Mouse (Mus musculus) lung, embryonic 14.5 days (tissue): ENCODE measurements around the gene Dnmbp. TPM values are rescaled to one million over a fixed set of nuclear protein-coding genes. Genes with fewer than 3 reads are reported as not detected.

ENCODE experiments used
- ATAC-seq: fragments of 200-750 bp; cut with Nextera tagmentation; 2 replicates; pipeline ENCODE4 v1.8.0; 2017; ENCODE audit warnings: mild to moderate bottlenecking, moderate TSS enrichment, moderate library complexity; ENCODE audit not compliant: insufficient read depth
- DNase-seq: peaks from one replicate; pipeline ENCODE4 v3.0.0-alpha.2; 2015
- H3K27ac ChIP-seq: fragments of 300-500 bp; sonication (generic); 2 replicates; pipeline ENCODE4 v1.5.1; 2014; ENCODE audit warnings: low read depth, mild to moderate bottlenecking, moderate library complexity
- H3K27me3 ChIP-seq: fragments of 300-500 bp; sonication (generic); 2 replicates; pipeline ENCODE4 v1.6.1; 2014; ENCODE audit warnings: low read length, control low read depth; ENCODE audit not compliant: insufficient read depth
- H3K36me3 ChIP-seq: fragments of 300-500 bp; sonication (generic); 2 replicates; pipeline ENCODE4 v1.6.1; 2014; ENCODE audit warnings: control low read depth; ENCODE audit not compliant: insufficient read depth
- H3K4me1 ChIP-seq: fragments of 300-500 bp; sonication (generic); 2 replicates; pipeline ENCODE4 v1.6.1; 2014; ENCODE audit warnings: antibody characterized with exemption, control low read depth; ENCODE audit not compliant: insufficient read depth
- H3K4me2 ChIP-seq: fragments of 300-500 bp; sonication (generic); 2 replicates; pipeline ENCODE4 v1.6.1; 2014; ENCODE audit warnings: mild to moderate bottlenecking
- H3K4me3 ChIP-seq: fragments of 300-500 bp; sonication (generic); 2 replicates; pipeline ENCODE4 v1.5.1; 2014; ENCODE audit warnings: low read depth, low read length
- H3K9ac ChIP-seq: fragments of 300-500 bp; sonication (generic); 2 replicates; pipeline ENCODE4 v1.6.1; 2014
- H3K9me3 ChIP-seq: fragments of 300-500 bp; sonication (generic); 2 replicates; pipeline ENCODE4 v1.6.1; 2016; ENCODE audit warnings: low read depth, low read length, control low read depth
- CTCF ChIP-seq: IDR thresholded peaks from 2 replicates; pipeline ENCODE4 v1.5.1; 2016; ENCODE audit warnings: antibody characterized with exemption, low read depth
- WGBS: fragments of 180-500 bp; shearing (Covaris S2); extraction: QIAGEN DNeasy Blood & Tissue Kit; methylation state at CpG from one replicate; pipeline ENCODE4 v1.1.7; 2014; 5-methylcytosine and 5-hydroxymethylcytosine counted together
- polyA plus RNA-seq: library from polyadenylated mRNA; unstranded; fragments of >200 nt; fragmentation: Nextera tagmentation; extraction: Ambion mirVana; gene quantifications from 2 replicates; pipeline ENCODE4 v1.2.1, GENCODE M21; 2014

Gene Dnmbp
- polyA plus RNA-seq, result 22.4 and 24.2 TPM in 2 replicates

- Histone ChIP-seq H3K27ac (peak within 1 kb of the TSS; percentile 58; the same call in 1 of the 2 replicates), H3K9ac (peak within 1 kb of the TSS; percentile 78), H3K27me3 (no peaks in the 10 kb centered on the region), H3K9me3 (no peaks in the 10 kb centered on the region), H3K4me2 (peak within 1 kb of the TSS; percentile 75), H3K4me1 (peaks cover 13% of the 10 kb centered on the region), H3K36me3 (no peaks in the 10 kb centered on the region), H3K4me3 (peak within 1 kb of the TSS; percentile 72)
- ATAC-seq (peak; percentile 90), DNase-seq (peak; percentile 91)
- WGBS, result 3% methylated on average over 74 of the region's 94 CpGs
- peak; percentile 71 for TF ChIP-seq CTCF
Measured at GRCm38 (mm10) chr19:43939769-43940689, at the start of gene Dnmbp. Dnmbp (minus strand) TSS chr19:43940191.

GRCm38 (mm10) chr19:43986069-43986794 is 46.2 kb upstream of the Dnmbp start, which contains the start of gene Cpn1:
Cpn1 (minus strand) TSS chr19:43986556.
- Histone ChIP-seq H3K36me3 (no peaks in the 10 kb centered on the region), H3K9me3 (no peaks in the 10 kb centered on the region), H3K4me1 (no peaks in the 10 kb centered on the region), H3K4me3 (peak within 1 kb of the TSS; percentile 22), H3K27ac (no peak within 1 kb of the TSS), H3K9ac (no peak within 1 kb of the TSS), H3K4me2 (peak within 1 kb of the TSS; percentile 54), H3K27me3 (no peaks in the 10 kb centered on the region)
- no peak for ATAC-seq
- TF ChIP-seq CTCF, result peak; percentile 13; the same call in 1 of the 2 replicates
- peak; percentile 26 for DNase-seq
- WGBS, result 23% methylated on average over 30 of the region's 30 CpGs

GRCm38 (mm10) chr19:43981992-43982391 is 42.0 kb upstream of the Dnmbp start:
- no peak overlapping the region for H3K4me3 ChIP-seq
- WGBS, result 83% methylated on average over 5 of the region's 5 CpGs
- no peak overlapping the region for H3K9ac ChIP-seq

GRCm38 (mm10) chr19:43980711-43981110 is 40.7 kb upstream of the Dnmbp start:
- no peak overlapping the region for H3K9ac ChIP-seq
- H3K4me2 ChIP-seq, result no peak overlapping the region
- DNase-seq, result no peak
- WGBS, result 90% methylated on average over 17 of the region's 17 CpGs
- no peaks in the 10 kb centered on the region for H3K36me3 ChIP-seq
- no peaks in the 10 kb centered on the region for H3K27me3 ChIP-seq
- H3K4me3 ChIP-seq, result no peak overlapping the region
- TF ChIP-seq CTCF, result no peak
- H3K9me3 ChIP-seq, result no peaks in the 10 kb centered on the region
- no peak for ATAC-seq
- H3K27ac ChIP-seq, result no peak overlapping the region
- no peaks in the 10 kb centered on the region for H3K4me1 ChIP-seq

More at GRCm38 (mm10) chr19:43981992-43982391, 42.0 kb upstream of the Dnmbp start:
- no peak overlapping the region for H3K27ac ChIP-seq
- DNase-seq, result no peak
- no peaks in the 10 kb centered on the region for H3K36me3 ChIP-seq
- no peak for TF ChIP-seq CTCF
- no peaks in the 10 kb centered on the region for H3K4me1 ChIP-seq
- ATAC-seq, result no peak
- H3K4me2 ChIP-seq, result no peak overlapping the region
- no peaks in the 10 kb centered on the region for H3K9me3 ChIP-seq
- H3K27me3 ChIP-seq, result no peaks in the 10 kb centered on the region

- no peaks in the 10 kb centered on the region for H3K27me3 ChIP-seq
- no peak overlapping the region for H3K4me3 ChIP-seq
- H3K4me1 ChIP-seq, result no peaks in the 10 kb centered on the region
- ATAC-seq (no peak), DNase-seq (no peak)
- TF ChIP-seq CTCF, result no peak
- no peaks in the 10 kb centered on the region for H3K9me3 ChIP-seq
- H3K36me3 ChIP-seq, result no peaks in the 10 kb centered on the region
- H3K9ac ChIP-seq, result no peak overlapping the region
- H3K4me2 ChIP-seq, result no peak overlapping the region
- H3K27ac ChIP-seq, result no peak overlapping the region
- WGBS, result 76% methylated on average over 3 of the region's 3 CpGs
Measured at GRCm38 (mm10) chr19:43977799-43978198, 37.8 kb upstream of the Dnmbp start.

GRCm38 (mm10) chr19:43976661-43977060 is 36.7 kb upstream of the Dnmbp start:
- no peak overlapping the region for H3K27ac ChIP-seq
- H3K36me3 ChIP-seq, result no peaks in the 10 kb centered on the region
- H3K4me1 ChIP-seq, result no peaks in the 10 kb centered on the region
- no peak overlapping the region for H3K4me2 ChIP-seq
- no peak for TF ChIP-seq CTCF
- WGBS, result 62% methylated on average over 6 of the region's 6 CpGs
- no peak for DNase-seq
- no peak overlapping the region for H3K4me3 ChIP-seq
- H3K9me3 ChIP-seq, result no peaks in the 10 kb centered on the region
- no peak overlapping the region for H3K9ac ChIP-seq
- no peak for ATAC-seq
- H3K27me3 ChIP-seq, result no peaks in the 10 kb centered on the region

GRCm38 (mm10) chr19:43974221-43974620 is 34.2 kb upstream of the Dnmbp start:
- Histone ChIP-seq H3K9ac (no peak overlapping the region), H3K4me3 (no peak overlapping the region), H3K36me3 (no peaks in the 10 kb centered on the region), H3K9me3 (no peaks in the 10 kb centered on the region), H3K4me1 (no peaks in the 10 kb centered on the region), H3K27ac (no peak overlapping the region), H3K27me3 (no peaks in the 10 kb centered on the region), H3K4me2 (no peak overlapping the region)
- DNase-seq (no peak), ATAC-seq (no peak)
- 89% methylated on average over 6 of the region's 6 CpGs for WGBS
- no peak for TF ChIP-seq CTCF
